Mouse (Mus musculus) MEL-GATA-1-ER (cell line): ENCODE measurements around the gene Ssbp4.

Experiments used
- DNase-seq: peaks from one replicate; pipeline ENCODE4 v3.0.0-alpha.2; 2012; ENCODE audit warnings: low read depth; ENCODE audit errors: extremely low read depth

Ssbp4 gene

DNA sequence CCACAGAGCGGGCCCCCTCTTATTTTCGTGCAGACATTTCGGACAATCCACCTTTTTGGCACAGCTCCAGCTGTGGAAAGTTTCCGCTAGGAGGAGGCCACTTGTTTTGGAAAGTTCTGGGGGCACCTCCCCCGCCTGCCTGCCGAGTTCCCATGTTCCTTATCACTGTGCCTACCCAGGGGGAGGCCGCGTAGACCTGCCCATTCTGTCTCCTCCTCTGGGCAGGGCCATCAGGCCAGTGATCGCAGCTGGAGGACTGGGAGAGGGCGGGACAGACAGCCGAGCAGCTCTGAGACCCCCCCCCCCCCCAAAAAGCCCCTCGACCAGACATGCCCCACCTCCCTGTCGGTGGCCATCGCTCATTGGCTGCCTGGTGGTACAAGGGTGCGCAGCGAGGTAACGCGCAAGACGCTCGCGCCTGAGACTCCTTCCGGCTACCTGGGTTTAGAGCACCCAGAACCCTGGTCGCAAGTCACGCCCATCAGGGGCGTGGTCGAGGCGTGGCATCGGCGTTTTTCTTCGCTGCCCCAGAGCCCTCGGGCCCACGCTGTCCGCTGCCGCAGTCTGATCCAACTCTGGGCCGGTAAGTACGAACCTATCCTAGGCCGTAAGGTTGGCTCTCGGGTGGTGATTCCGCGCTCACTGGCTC lies 14.6 kb downstream of the Ssbp4 start, which contains the start of gene Isyna1:
Gene Isyna1 (plus strand): TSS at position 413 of the 649 bp plus-strand sequence.
- peak; percentile 96 for DNase-seq

- no peak for DNase-seq
These were observed 15.5 kb downstream of the Ssbp4 start for GRCm38 (mm10) chr8:70593173-70593572.

DNA sequence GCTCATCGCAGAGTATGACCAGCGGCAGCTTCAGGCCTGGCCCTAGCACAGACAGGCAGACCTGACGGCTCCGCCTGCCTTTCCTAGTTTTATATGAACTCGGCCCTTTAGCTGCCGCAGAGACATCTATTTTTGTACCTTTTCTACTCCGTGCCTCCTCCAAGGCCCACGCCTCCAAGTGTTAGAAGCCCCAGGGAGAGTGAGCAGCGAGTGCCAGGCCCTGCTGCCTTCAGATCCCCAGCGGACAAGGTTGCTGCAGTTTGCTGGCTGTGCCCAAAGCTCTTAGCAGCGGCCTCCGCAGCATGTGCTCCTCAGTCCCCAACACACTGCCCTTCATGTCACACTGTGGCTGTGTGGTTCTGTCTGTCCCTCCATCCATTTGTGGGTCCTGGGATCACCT lies 17.1 kb downstream of the Ssbp4 start:
- DNase-seq: no peak

GRCm38 (mm10) chr8:70587955-70588354 lies 20.7 kb downstream of the Ssbp4 start:
- peak; percentile 58 for DNase-seq

- DNase-seq: peak; percentile 20
These were observed 23.4 kb downstream of the Ssbp4 start for GRCm38 (mm10) chr8:70585258-70585652.

DNA sequence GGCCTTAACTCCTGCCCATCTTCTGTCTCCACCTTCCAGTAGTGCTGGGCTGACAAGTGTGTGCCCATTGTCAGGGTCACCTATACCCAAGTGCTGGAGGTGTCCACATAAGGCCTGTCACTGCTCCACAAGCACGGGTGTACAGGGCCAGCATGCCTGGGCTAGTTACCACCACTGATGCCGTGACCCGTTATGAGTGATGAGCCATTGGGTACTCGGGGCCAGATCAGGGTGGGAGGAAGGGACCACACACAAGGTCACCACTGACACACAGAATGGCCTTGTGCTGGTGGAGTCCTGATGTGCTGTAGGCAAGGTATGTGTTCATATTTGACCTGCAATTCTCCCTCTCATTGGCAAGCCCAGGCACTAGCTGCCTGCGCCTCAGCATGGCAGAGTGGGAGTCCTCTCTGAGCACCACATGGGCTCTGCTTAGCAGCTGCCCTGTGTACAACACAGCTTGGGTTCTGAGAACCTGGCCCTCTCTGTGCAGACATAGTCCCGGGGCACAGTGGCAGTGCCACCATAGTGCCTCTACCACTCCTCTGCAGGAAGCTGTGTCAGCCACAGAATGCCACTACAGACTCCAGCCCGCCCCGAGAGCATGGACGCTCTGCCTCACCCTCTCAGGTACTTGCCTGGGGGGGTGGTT lies 23.9 kb downstream of the Ssbp4 start:
- no peak for DNase-seq

DNA sequence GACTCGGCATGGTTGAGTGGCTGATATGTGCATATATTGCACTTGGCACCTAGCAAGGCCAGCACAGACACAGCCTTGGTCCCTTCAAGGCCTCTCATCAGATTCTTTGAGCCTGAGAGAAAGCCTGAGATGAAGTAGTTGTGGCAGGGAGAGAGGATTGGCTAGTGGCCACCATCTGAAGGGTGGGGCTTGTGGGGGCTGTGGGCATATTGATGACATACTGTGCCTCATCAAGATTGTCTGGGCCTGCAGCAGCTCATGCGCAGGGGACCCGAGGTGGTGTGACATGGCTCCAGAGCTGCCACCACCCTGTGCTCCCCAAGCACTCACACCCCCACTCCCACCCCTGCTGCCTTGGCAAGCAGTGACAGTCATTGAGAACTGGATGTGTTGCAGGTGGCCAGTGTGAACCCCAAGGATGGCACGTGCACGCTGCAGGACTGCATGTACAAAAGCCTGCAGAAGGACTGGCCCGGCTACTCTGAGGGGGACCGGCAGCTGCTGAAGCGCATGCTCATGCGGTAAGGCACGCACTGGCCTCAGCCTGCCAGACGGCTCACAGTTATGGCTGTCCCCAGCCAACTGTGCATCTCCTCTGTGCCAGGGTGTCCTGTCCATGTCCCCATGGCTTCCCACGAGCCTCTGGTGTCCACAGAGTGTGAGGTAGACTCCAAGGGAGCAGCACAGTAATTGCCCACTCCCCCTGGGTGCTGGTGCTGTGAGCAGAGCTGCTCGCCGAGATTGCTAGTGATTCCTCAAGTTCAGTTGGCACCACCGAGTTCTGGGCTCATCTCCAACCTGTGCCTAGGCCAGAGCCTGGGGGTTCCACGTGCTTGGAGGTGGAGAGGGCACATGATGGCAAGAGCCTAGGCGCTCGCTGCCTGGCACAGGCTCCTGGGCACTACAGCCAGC lies 24.9 kb downstream of the Ssbp4 start:
- DNase-seq: no peak

DNA sequence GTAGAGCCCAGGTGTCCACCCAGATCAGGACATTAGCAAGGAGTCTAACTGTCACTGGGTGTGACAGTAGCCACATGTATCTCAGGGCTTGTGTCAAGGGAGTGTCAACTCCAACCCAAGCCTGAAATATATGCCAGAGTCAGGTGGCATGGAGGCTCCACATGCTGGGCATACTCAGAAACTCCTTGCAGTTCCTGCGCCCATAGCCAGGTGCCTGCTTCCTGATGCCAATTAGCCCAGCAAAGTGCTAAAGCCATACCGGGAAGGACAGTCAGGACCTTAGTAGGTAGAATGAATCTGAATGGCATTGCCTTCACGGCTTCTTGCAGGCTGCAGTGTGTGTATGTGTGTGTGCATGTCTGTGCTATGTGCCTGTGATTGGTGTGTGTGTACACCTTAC lies 31.5 kb downstream of the Ssbp4 start:
- DNase-seq: no peak

DNA sequence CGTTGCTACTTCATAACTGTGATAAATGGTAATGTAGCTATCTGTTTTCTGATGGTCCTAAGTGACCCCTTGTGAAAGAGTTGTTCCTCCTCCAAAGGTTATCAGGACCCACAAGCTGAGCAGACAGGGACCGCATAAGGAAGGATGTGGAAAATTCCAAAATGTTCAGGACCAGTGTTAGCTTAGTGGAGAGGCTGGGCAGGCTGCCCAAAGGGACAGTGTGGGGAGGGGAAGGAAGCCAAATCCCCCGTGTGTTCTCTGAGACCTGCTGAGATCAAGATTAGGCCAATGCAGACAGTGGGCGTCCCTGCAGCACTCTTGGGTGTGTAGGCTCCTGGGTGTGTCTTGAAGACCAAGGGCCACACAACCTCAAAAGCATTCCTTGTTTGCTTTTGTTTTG lies 33.8 kb downstream of the Ssbp4 start:
- DNase-seq: no peak

GRCm38 (mm10) chr8:70574302-70574701 lies 34.4 kb downstream of the Ssbp4 start:
- no peak for DNase-seq

DNA sequence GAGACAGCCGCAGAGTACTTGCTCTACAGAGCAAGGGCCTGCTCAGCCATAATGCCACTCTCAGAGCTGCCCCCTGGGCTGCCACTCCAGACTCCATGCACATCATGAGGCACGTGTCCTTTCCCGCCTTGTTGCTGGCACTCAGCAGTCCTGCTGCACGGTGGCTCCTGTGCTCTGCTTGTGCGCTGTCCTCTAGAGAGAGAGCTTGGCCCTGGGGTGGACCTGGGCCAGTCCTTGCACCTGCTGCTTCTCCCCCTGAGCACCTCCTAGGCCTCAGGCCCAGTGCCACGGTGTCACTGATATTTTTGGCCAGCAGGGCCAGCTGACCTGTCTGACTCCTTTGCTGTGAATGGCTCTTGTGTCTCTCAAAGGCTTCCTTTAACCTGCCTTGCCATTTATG lies 37.7 kb downstream of the Ssbp4 start:
- DNase-seq: no peak

- DNase-seq: no peak
These were observed 38.3 kb downstream of the Ssbp4 start for GRCm38 (mm10) chr8:70570360-70570759.

DNA sequence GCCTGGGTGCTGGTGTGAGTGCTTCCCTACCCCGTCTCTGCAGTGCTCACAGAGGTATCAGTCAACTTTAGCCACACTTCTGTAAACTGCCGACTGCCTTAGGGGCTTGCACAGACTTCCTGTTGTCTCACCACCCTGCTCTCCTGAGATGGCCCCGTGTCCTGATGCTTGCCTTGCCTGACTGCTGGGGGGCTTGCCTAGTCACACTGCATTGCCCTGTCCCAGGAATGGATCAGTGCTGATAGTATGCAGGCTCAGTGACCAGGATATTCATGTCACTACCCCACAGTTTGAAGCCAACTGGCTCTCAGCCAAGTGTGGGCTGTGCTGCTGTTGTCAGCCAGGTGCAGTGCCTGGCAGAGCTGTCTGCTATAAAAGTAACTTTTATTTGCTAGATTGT lies 43.1 kb downstream of the Ssbp4 start:
- no peak for DNase-seq

DNA sequence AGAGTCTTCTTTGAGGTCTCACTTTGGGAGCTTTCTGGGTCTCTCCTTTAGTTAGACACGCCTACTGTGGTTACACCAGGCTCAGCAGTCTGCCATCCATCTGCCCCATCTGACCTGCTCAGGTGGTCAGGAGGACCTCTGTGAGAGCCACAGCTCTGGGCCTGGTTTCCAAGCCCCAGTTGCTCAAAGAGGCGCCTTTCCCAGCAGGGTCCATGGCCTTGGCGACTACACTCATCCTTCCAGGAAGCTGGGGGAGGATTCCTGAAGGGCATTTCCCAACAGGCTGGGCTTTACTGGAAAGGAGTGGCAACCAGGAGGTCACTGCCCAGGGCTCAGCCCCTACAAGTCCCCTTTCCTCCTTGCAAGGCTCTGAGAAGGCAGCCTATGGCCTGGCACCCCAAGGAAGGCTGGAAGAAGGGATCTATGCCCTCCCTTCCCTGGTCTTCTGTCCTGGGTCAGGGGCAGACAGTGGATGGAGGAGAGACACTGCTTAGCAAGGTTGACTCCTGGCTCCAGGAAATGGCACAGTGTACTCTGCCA lies 43.9 kb downstream of the Ssbp4 start:
- no peak for DNase-seq

DNA sequence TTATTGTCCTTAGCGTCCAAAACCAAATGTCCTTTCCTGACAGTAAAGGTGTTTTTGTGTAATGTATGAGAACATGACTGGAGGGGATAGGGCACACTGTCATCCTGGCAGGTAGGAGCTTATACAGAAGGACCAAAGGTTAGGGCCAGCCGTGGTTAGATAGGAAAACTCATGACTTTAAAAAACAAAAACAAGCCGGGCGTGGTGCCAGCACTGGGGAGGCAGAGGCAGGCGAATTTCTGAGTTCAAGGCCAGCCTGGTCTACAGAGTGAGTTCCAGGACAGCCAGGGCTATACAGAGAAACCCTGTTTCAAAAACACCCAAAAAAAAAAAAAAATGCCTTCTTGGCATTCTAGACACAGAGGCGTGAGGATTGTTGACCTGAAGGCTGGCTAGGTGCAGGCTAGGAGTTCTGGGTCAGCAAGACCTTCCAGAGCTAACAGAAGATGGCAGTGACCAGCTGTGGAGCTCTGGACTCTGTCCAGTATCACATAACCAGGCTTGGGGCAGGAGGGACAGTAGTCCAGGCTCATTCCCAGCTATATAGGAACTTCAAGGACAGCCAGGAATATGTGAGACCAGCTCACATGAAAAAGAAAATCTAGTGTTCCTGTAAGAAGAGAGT lies 44.8 kb downstream of the Ssbp4 start:
- DNase-seq: no peak

DNA sequence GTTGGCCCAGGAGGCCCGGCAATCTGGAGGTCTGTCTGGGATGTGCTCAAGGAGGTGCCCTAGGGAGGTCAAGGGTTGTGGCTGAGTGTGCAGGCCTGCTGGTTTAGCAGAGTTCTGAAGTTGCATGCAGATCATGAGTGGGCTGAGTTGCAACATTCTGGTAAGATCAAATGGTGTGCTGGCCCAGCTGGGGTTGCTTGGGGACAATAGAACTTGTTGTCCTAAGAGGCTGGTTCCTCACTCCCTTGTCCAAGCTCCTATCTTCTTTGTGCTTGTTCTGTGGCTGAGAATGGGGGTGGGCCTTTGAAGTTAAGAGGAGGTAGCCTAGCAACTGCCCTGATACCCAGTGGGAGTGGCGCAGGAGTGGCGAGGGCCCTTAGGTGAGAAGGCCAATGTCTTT lies 45.9 kb downstream of the Ssbp4 start:
- DNase-seq: no peak

- DNase-seq: no peak
These were observed 46.7 kb downstream of the Ssbp4 start for GRCm38 (mm10) chr8:70561809-70562535.

DNA sequence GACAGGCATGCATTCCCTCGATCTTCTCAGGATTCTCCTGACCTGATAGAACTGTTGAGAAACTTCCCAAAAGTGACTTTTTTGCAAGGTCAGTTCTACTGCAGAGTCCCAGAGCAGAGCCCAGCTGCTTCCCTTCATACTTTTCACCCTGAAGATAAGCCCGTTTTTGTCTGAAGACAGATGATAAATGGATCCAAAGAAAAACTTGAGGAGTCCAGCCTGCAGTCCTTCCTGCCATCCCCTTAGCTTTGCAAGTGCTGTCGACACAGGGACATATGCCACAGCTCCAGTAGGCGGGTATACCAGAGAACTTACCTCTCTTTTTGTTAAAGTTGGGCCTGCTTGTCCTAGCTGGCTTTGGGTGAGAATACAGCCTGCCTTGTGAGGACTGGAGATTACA lies 47.3 kb downstream of the Ssbp4 start:
- DNase-seq: no peak

DNA sequence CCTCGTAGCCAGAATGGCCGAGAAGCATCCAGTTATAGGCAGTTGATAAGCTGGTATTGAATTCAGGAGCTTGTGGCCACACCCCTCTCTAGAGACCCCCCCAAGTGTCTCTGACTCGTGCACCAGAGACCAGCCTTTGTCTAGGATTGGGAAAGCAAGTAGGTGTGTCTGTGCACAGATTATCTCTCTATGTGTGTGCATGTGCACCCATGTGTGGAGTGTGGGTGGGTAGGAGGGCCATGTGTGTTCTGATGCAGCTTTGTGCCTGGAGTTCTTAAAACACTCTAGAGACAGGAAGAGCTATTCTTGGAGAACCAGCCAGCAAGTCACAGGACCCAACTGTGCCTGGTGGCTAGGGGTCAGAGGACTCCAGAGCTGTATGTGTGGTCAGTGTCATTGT lies 48.1 kb downstream of the Ssbp4 start:
- DNase-seq: no peak

- peak; percentile 64 for DNase-seq
These were observed 48.6 kb downstream of the Ssbp4 start for GRCm38 (mm10) chr8:70560096-70560495.

GRCm38 (mm10) chr8:70558983-70559382 lies 49.7 kb downstream of the Ssbp4 start:
- DNase-seq: no peak
